Mouse (Mus musculus) heart, embryonic 11.5 days (tissue): ENCODE results near the gene Gm13272. TPM values are rescaled to one million over a fixed set of nuclear protein-coding genes. Genes with fewer than 3 reads are reported as not detected.
"Not testable (repeated sequence)": the region's sequence is repeated elsewhere in the genome, so short reads cannot be mapped to it uniquely, and the experiment has no call there.

ENCODE experiments used
- ATAC-seq: fragments of 200-750 bp; cut with Nextera tagmentation; replicated peaks from 2 replicates; pipeline ENCODE4 v1.8.0; 2017; ENCODE audit warnings: moderate library complexity; ENCODE audit not compliant: insufficient number of reproducible peaks, low FRiP score, low TSS enrichment
- H3K27ac ChIP-seq: fragments of 300-500 bp; sonication (generic); 2 replicates; pipeline ENCODE4 v1.5.1; 2014; ENCODE audit warnings: mild to moderate bottlenecking, low read depth, low read length
- H3K27me3 ChIP-seq: fragments of 300-500 bp; sonication (generic); 2 replicates; pipeline ENCODE4 v1.6.1; 2014; ENCODE audit warnings: mild to moderate bottlenecking, low read length, mixed read lengths; ENCODE audit not compliant: control insufficient read depth, insufficient read depth
- H3K36me3 ChIP-seq: fragments of 300-500 bp; sonication (generic); 2 replicates; pipeline ENCODE4 v1.6.1; 2014; ENCODE audit warnings: mild to moderate bottlenecking, low read length, moderate library complexity, mixed read lengths; ENCODE audit not compliant: control insufficient read depth, insufficient read depth
- H3K4me1 ChIP-seq: fragments of 300-500 bp; sonication (generic); 2 replicates; pipeline ENCODE4 v1.6.1; 2014; ENCODE audit warnings: low read length; ENCODE audit not compliant: control insufficient read depth, insufficient read depth
- H3K4me2 ChIP-seq: fragments of 300-500 bp; sonication (generic); 2 replicates; pipeline ENCODE4 v1.6.1; 2014; ENCODE audit warnings: mild to moderate bottlenecking, moderate library complexity
- H3K4me3 ChIP-seq: fragments of 300-500 bp; sonication (generic); 2 replicates; pipeline ENCODE4 v1.5.1; 2014; ENCODE audit warnings: low read depth, low read length
- H3K9ac ChIP-seq: fragments of 300-500 bp; sonication (generic); 2 replicates; pipeline ENCODE4 v1.6.1; 2014; ENCODE audit warnings: mild to moderate bottlenecking, low read depth, low read length, moderate library complexity
- H3K9me3 ChIP-seq: fragments of 300-500 bp; sonication (generic); replicated peaks from 2 replicates; pipeline ENCODE4 v1.6.1; 2016; ENCODE audit warnings: low read length; ENCODE audit not compliant: control insufficient read depth
- WGBS: fragments of 180-500 bp; shearing (Covaris S2); extraction: QIAGEN DNeasy Blood & Tissue Kit; methylation state at CpG from one replicate; pipeline ENCODE4 v1.1.7; 2014; ENCODE audit not compliant: insufficient replicate concordance; 5-methylcytosine and 5-hydroxymethylcytosine counted together
- polyA plus RNA-seq: library from polyadenylated mRNA; unstranded; fragments of >200 nt; fragmentation: Nextera tagmentation; extraction: Ambion mirVana; gene quantifications from 2 replicates; pipeline ENCODE4 v1.2.1, GENCODE M21; 2014

The Gm13272 gene
- polyA plus RNA-seq, result not detected in 2 replicates

GRCm38 (mm10) chr4:88779550-88779949 is at the start of gene Gm13272:
Gene Gm13272 (plus strand): TSS chr4:88779850.
- H3K27me3 ChIP-seq, H3K9me3 ChIP-seq, H3K36me3 ChIP-seq, H3K4me2 ChIP-seq, ATAC-seq, H3K4me3 ChIP-seq, H3K4me1 ChIP-seq, H3K9ac ChIP-seq, H3K27ac ChIP-seq: not testable (repeated sequence)
- no CpG with 5 or more reads among the region's 29 CpGs for WGBS

GRCm38 (mm10) chr4:88738480-88738879 is 41.2 kb upstream of the Gm13272 start:
- no peak overlapping the region for H3K9ac ChIP-seq
- H3K27me3 ChIP-seq, result no peaks in the 10 kb centered on the region
- 4% methylated on average over 2 of the region's 2 CpGs for WGBS
- no peaks in the 10 kb centered on the region for H3K36me3 ChIP-seq
- H3K4me1 ChIP-seq, result no peaks in the 10 kb centered on the region
- H3K4me2 ChIP-seq, result no peak overlapping the region
- H3K9me3 ChIP-seq, result no peaks in the 10 kb centered on the region
- ATAC-seq, result no peak
- H3K27ac ChIP-seq, result no peak overlapping the region
- H3K4me3 ChIP-seq, result no peak overlapping the region

GRCm38 (mm10) chr4:88739036-88739435 is 40.6 kb upstream of the Gm13272 start:
- no peak overlapping the region for H3K9ac ChIP-seq
- no peak overlapping the region for H3K4me3 ChIP-seq
- no peaks in the 10 kb centered on the region for H3K27me3 ChIP-seq
- H3K4me1 ChIP-seq, result no peaks in the 10 kb centered on the region
- no peaks in the 10 kb centered on the region for H3K9me3 ChIP-seq
- H3K27ac ChIP-seq, result no peak overlapping the region
- H3K36me3 ChIP-seq, result no peaks in the 10 kb centered on the region
- 86% methylated on average over 6 of the region's 6 CpGs for WGBS
- H3K4me2 ChIP-seq, result no peak overlapping the region
- no peak for ATAC-seq

GRCm38 (mm10) chr4:88741426-88741825 is 38.2 kb upstream of the Gm13272 start:
- WGBS, result 81% methylated on average over 4 of the region's 4 CpGs
- no peaks in the 10 kb centered on the region for H3K36me3 ChIP-seq
- H3K9ac ChIP-seq, result no peak overlapping the region
- H3K4me3 ChIP-seq, result no peak overlapping the region
- ATAC-seq, result no peak
- H3K4me1 ChIP-seq, result no peaks in the 10 kb centered on the region
- H3K27me3 ChIP-seq, result no peaks in the 10 kb centered on the region
- no peak overlapping the region for H3K27ac ChIP-seq
- H3K4me2 ChIP-seq, result no peak overlapping the region
- no peaks in the 10 kb centered on the region for H3K9me3 ChIP-seq

GRCm38 (mm10) chr4:88742771-88743371 is 36.8 kb upstream of the Gm13272 start:
- no peak overlapping the region for H3K4me2 ChIP-seq
- no peak overlapping the region for H3K27ac ChIP-seq
- no peak for ATAC-seq
- no peaks in the 10 kb centered on the region for H3K27me3 ChIP-seq
- no peak overlapping the region for H3K4me3 ChIP-seq
- WGBS, result 77% methylated on average over 7 of the region's 7 CpGs
- H3K36me3 ChIP-seq, result no peaks in the 10 kb centered on the region
- H3K9me3 ChIP-seq, result no peaks in the 10 kb centered on the region
- no peak overlapping the region for H3K9ac ChIP-seq
- no peaks in the 10 kb centered on the region for H3K4me1 ChIP-seq

GRCm38 (mm10) chr4:88744207-88744606 is 35.4 kb upstream of the Gm13272 start:
- Histone ChIP-seq H3K4me1 (no peaks in the 10 kb centered on the region), H3K27ac (no peak overlapping the region), H3K9me3 (no peaks in the 10 kb centered on the region), H3K4me2 (no peak overlapping the region), H3K9ac (no peak overlapping the region), H3K4me3 (no peak overlapping the region), H3K36me3 (no peaks in the 10 kb centered on the region), H3K27me3 (no peaks in the 10 kb centered on the region)
- ATAC-seq, result no peak
- WGBS, result 66% methylated on average over 3 of the region's 3 CpGs

GRCm38 (mm10) chr4:88749926-88750325 is 29.7 kb upstream of the Gm13272 start:
- 54% methylated on average over 6 of the region's 6 CpGs for WGBS
- H3K4me1 ChIP-seq, result no peaks in the 10 kb centered on the region
- ATAC-seq, result no peak

GRCm38 (mm10) chr4:88754818-88755340 is 24.8 kb upstream of the Gm13272 start, which contains the start of gene Gm13271:
Gene Gm13271 (plus strand): TSS chr4:88754868.
- not testable (repeated sequence) for H3K4me1 ChIP-seq, ATAC-seq, H3K4me2 ChIP-seq, H3K27ac ChIP-seq, H3K36me3 ChIP-seq, H3K27me3 ChIP-seq, H3K9me3 ChIP-seq, H3K4me3 ChIP-seq, H3K9ac ChIP-seq
- 54% methylated on average over 14 of the region's 15 CpGs for WGBS

More at GRCm38 (mm10) chr4:88749926-88750325, 29.7 kb upstream of the Gm13272 start:
- Histone ChIP-seq H3K27me3 (no peaks in the 10 kb centered on the region), H3K27ac (no peak overlapping the region), H3K4me2 (no peak overlapping the region), H3K9me3 (no peaks in the 10 kb centered on the region), H3K4me3 (no peak overlapping the region), H3K36me3 (no peaks in the 10 kb centered on the region), H3K9ac (no peak overlapping the region)
